Mouse (Mus musculus) lung, postnatal 0 days (tissue): ENCODE data around the gene R3hdml. TPM values are rescaled to one million over a fixed set of nuclear protein-coding genes. Genes with fewer than 3 reads are reported as not detected.
A peak's percentile ranks its signal among the peaks of the same experiment; 100 is the strongest.

Experiments used
- ATAC-seq: fragments of 200-750 bp; cut with Nextera tagmentation; 2 replicates; pipeline ENCODE4 v1.8.0; 2017; ENCODE audit warnings: moderate library complexity
- DNase-seq: peaks from one replicate; pipeline ENCODE4 v3.0.0-alpha.2; 2016; ENCODE audit warnings: low spot score
- H3K27ac ChIP-seq: fragments of 300-500 bp; sonication (generic); 2 replicates; pipeline ENCODE4 v1.5.1; 2014; ENCODE audit warnings: antibody characterized with exemption, mild to moderate bottlenecking, low read length, mixed read lengths
- H3K27me3 ChIP-seq: fragments of 300-500 bp; sonication (generic); replicated peaks from 2 replicates; pipeline ENCODE4 v1.6.1; 2014; ENCODE audit warnings: low read length, mixed read lengths; ENCODE audit not compliant: insufficient read depth
- H3K36me3 ChIP-seq: fragments of 300-500 bp; sonication (generic); 2 replicates; pipeline ENCODE4 v1.6.1; 2014; ENCODE audit warnings: low read length, mixed read lengths; ENCODE audit not compliant: insufficient read depth
- H3K4me1 ChIP-seq: fragments of 300-500 bp; sonication (generic); 2 replicates; pipeline ENCODE4 v1.6.1; 2014; ENCODE audit warnings: antibody characterized with exemption, low read depth, low read length, mixed read lengths; ENCODE audit not compliant: insufficient read depth
- H3K4me2 ChIP-seq: fragments of 300-500 bp; sonication (generic); replicated peaks from 2 replicates; pipeline ENCODE4 v1.6.1; 2014; ENCODE audit warnings: low read depth, mild to moderate bottlenecking, low read length, moderate library complexity, mixed read lengths
- H3K4me3 ChIP-seq: fragments of 300-500 bp; sonication (generic); 2 replicates; pipeline ENCODE4 v1.5.1; 2014; ENCODE audit warnings: low read depth, low read length
- H3K9ac ChIP-seq: fragments of 300-500 bp; sonication (generic); replicated peaks from 2 replicates; pipeline ENCODE4 v1.6.1; 2014; ENCODE audit warnings: low read depth, mild to moderate bottlenecking
- H3K9me3 ChIP-seq: fragments of 300-500 bp; sonication (generic); 2 replicates; pipeline ENCODE4 v1.6.1; 2016; ENCODE audit warnings: low read length, mixed read lengths
- CTCF ChIP-seq: IDR thresholded peaks from 2 replicates; pipeline ENCODE4 v1.5.1; 2016; ENCODE audit warnings: antibody characterized with exemption, mild to moderate bottlenecking
- EP300 ChIP-seq: IDR thresholded peaks from 2 replicates; pipeline ENCODE4 v1.6.1; 2016; ENCODE audit warnings: antibody characterized with exemption, mild to moderate bottlenecking, control low read depth
- WGBS: fragments of 180-500 bp; shearing (Covaris S2); extraction: QIAGEN DNeasy Blood & Tissue Kit; methylation state at CpG from one replicate; pipeline ENCODE4 v1.1.7; 2014; 5-methylcytosine and 5-hydroxymethylcytosine counted together
- polyA plus RNA-seq: library from polyadenylated mRNA; unstranded; fragments of >200 nt; fragmentation: Nextera tagmentation; extraction: Ambion mirVana; gene quantifications from 2 replicates; pipeline ENCODE4 v1.2.1, GENCODE M21; 2015

R3hdml gene
- polyA plus RNA-seq, 1 experiment from 2014 or later, result 0.18 TPM

DNA sequence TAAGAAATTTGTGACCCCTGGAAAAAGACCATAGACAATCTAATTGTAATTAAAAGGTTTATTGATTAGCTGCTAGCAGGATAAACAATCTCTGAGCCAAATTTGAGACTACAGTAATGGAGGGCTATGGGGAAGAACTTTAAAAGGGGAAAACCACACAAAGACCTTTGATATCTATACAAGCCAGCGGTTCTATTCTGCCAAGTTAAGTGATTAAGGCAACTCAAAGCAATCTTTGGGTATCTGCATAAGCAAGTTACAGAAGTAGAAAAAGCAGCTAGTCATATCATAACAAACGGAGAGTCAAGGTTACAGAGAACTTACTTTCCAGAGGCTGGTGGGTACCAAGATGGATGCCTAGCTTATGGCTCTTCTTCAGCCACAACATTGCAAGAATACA, 35.4 kb downstream of the R3hdml start:
- DNase-seq (no peak), ATAC-seq (no peak)
- no peak overlapping the region for H3K4me3 ChIP-seq
- no peak overlapping the region for H3K9ac ChIP-seq
- WGBS, result 64% methylated on average over 2 of the region's 2 CpGs
- TF ChIP-seq EP300, result no peak
- TF ChIP-seq CTCF, result no peak
- no peaks in the 10 kb centered on the region for H3K27me3 ChIP-seq
- no peaks in the 10 kb centered on the region for H3K36me3 ChIP-seq
- no peak overlapping the region for H3K27ac ChIP-seq
- no peaks in the 10 kb centered on the region for H3K9me3 ChIP-seq
- H3K4me1 ChIP-seq, result no peaks in the 10 kb centered on the region
- no peak overlapping the region for H3K4me2 ChIP-seq

GRCm38 (mm10) chr2:163530418-163530817, 38.3 kb downstream of the R3hdml start:
- H3K9ac ChIP-seq, result no peak overlapping the region
- peaks cover 3% of the 10 kb centered on the region; the same call in 1 of the 2 replicates for H3K4me1 ChIP-seq
- H3K27ac ChIP-seq, result no peak overlapping the region
- H3K4me2 ChIP-seq, result no peak overlapping the region
- no peak overlapping the region for H3K4me3 ChIP-seq
- H3K36me3 ChIP-seq, result no peaks in the 10 kb centered on the region
- H3K27me3 ChIP-seq, result no peaks in the 10 kb centered on the region
- H3K9me3 ChIP-seq, result no peaks in the 10 kb centered on the region
- 34% methylated on average over 8 of the region's 8 CpGs for WGBS
- no peak for TF ChIP-seq EP300
- TF ChIP-seq CTCF, result no peak
- ATAC-seq (no peak), DNase-seq (no peak)

GRCm38 (mm10) chr2:163531917-163532316, 39.8 kb downstream of the R3hdml start:
- Histone ChIP-seq H3K4me2 (no peak overlapping the region), H3K9ac (no peak overlapping the region), H3K27me3 (no peaks in the 10 kb centered on the region), H3K9me3 (no peaks in the 10 kb centered on the region), H3K36me3 (no peaks in the 10 kb centered on the region), H3K27ac (no peak overlapping the region), H3K4me1 (peaks cover 3% of the 10 kb centered on the region; the same call in 1 of the 2 replicates), H3K4me3 (no peak overlapping the region)
- ATAC-seq (peak; percentile 41), DNase-seq (peak; percentile 80)
- WGBS, result 9% methylated on average over 9 of the region's 9 CpGs
- TF ChIP-seq CTCF (peak; percentile 93), EP300 (no peak)

- WGBS, result 76% methylated on average over 9 of the region's 9 CpGs
- no peak for DNase-seq
These were observed 41.1 kb downstream of the R3hdml start for GRCm38 (mm10) chr2:163533226-163533625.

GRCm38 (mm10) chr2:163534958-163535524, 42.9 kb downstream of the R3hdml start:
- Histone ChIP-seq H3K9me3 (no peaks in the 10 kb centered on the region), H3K4me3 (peak overlapping the region; percentile 12; the same call in 1 of the 2 replicates), H3K27me3 (no peaks in the 10 kb centered on the region), H3K27ac (0 out of 2 replicates have a peak overlapping the region, but pooled peaks have one; percentile 14), H3K4me1 (peaks cover 3% of the 10 kb centered on the region; the same call in 1 of the 2 replicates), H3K4me2 (peak overlapping the region; percentile 50), H3K36me3 (no peaks in the 10 kb centered on the region), H3K9ac (no peak overlapping the region)
- ATAC-seq (peak; percentile 90), DNase-seq (peak; percentile 93)
- peak; percentile 97 for TF ChIP-seq CTCF
- no peak for TF ChIP-seq EP300
- WGBS, result 9% methylated on average over 22 of the region's 22 CpGs

More at GRCm38 (mm10) chr2:163533226-163533625, 41.1 kb downstream of the R3hdml start:
- no peak for ATAC-seq
- H3K27me3 ChIP-seq, result no peaks in the 10 kb centered on the region
- H3K4me3 ChIP-seq, result no peak overlapping the region
- H3K36me3 ChIP-seq, result no peaks in the 10 kb centered on the region
- H3K9ac ChIP-seq, result no peak overlapping the region
- H3K27ac ChIP-seq, result no peak overlapping the region
- H3K4me1 ChIP-seq, result peaks cover 3% of the 10 kb centered on the region; the same call in 1 of the 2 replicates
- no peaks in the 10 kb centered on the region for H3K9me3 ChIP-seq
- TF ChIP-seq EP300, result no peak
- TF ChIP-seq CTCF, result no peak
- H3K4me2 ChIP-seq, result no peak overlapping the region

- ATAC-seq (no peak), DNase-seq (no peak)
- H3K9me3 ChIP-seq, result no peaks in the 10 kb centered on the region
- no peak overlapping the region for H3K4me3 ChIP-seq
- H3K4me1 ChIP-seq, result peaks cover 3% of the 10 kb centered on the region; the same call in 1 of the 2 replicates
- no peak for TF ChIP-seq EP300
- TF ChIP-seq CTCF, result no peak
- H3K4me2 ChIP-seq, result no peak overlapping the region
- H3K36me3 ChIP-seq, result no peaks in the 10 kb centered on the region
- H3K27ac ChIP-seq, result no peak overlapping the region
- H3K27me3 ChIP-seq, result no peaks in the 10 kb centered on the region
- no peak overlapping the region for H3K9ac ChIP-seq
- 70% methylated on average over 5 of the region's 5 CpGs for WGBS
These were observed 45.3 kb downstream of the R3hdml start for GRCm38 (mm10) chr2:163537443-163537842.
